Mouse (Mus musculus) lung, embryonic 14.5 days (tissue): Measurements from ENCODE around the gene Eef1a1. TPM values are rescaled to one million over a fixed set of nuclear protein-coding genes. Genes with fewer than 3 reads are reported as not detected.

ENCODE experiments used
- ATAC-seq: fragments of 200-750 bp; cut with Nextera tagmentation; 2 replicates; pipeline ENCODE4 v1.8.0; 2017; ENCODE audit warnings: mild to moderate bottlenecking, moderate TSS enrichment, moderate library complexity; ENCODE audit not compliant: insufficient read depth
- DNase-seq: peaks from one replicate; pipeline ENCODE4 v3.0.0-alpha.2; 2015
- H3K27ac ChIP-seq: fragments of 300-500 bp; sonication (generic); 2 replicates; pipeline ENCODE4 v1.5.1; 2014; ENCODE audit warnings: low read depth, mild to moderate bottlenecking, moderate library complexity
- H3K27me3 ChIP-seq: fragments of 300-500 bp; sonication (generic); 2 replicates; pipeline ENCODE4 v1.6.1; 2014; ENCODE audit warnings: low read length, control low read depth; ENCODE audit not compliant: insufficient read depth
- H3K36me3 ChIP-seq: fragments of 300-500 bp; sonication (generic); 2 replicates; pipeline ENCODE4 v1.6.1; 2014; ENCODE audit warnings: control low read depth; ENCODE audit not compliant: insufficient read depth
- H3K4me1 ChIP-seq: fragments of 300-500 bp; sonication (generic); 2 replicates; pipeline ENCODE4 v1.6.1; 2014; ENCODE audit warnings: antibody characterized with exemption, control low read depth; ENCODE audit not compliant: insufficient read depth
- H3K4me2 ChIP-seq: fragments of 300-500 bp; sonication (generic); 2 replicates; pipeline ENCODE4 v1.6.1; 2014; ENCODE audit warnings: mild to moderate bottlenecking
- H3K4me3 ChIP-seq: fragments of 300-500 bp; sonication (generic); 2 replicates; pipeline ENCODE4 v1.5.1; 2014; ENCODE audit warnings: low read depth, low read length
- H3K9ac ChIP-seq: fragments of 300-500 bp; sonication (generic); 2 replicates; pipeline ENCODE4 v1.6.1; 2014
- H3K9me3 ChIP-seq: fragments of 300-500 bp; sonication (generic); 2 replicates; pipeline ENCODE4 v1.6.1; 2016; ENCODE audit warnings: low read depth, low read length, control low read depth
- CTCF ChIP-seq: IDR thresholded peaks from 2 replicates; pipeline ENCODE4 v1.5.1; 2016; ENCODE audit warnings: antibody characterized with exemption, low read depth
- WGBS: fragments of 180-500 bp; shearing (Covaris S2); extraction: QIAGEN DNeasy Blood & Tissue Kit; methylation state at CpG from one replicate; pipeline ENCODE4 v1.1.7; 2014; 5-methylcytosine and 5-hydroxymethylcytosine counted together
- polyA plus RNA-seq: library from polyadenylated mRNA; unstranded; fragments of >200 nt; fragmentation: Nextera tagmentation; extraction: Ambion mirVana; gene quantifications from 2 replicates; pipeline ENCODE4 v1.2.1, GENCODE M21; 2014

Gene Eef1a1
- polyA plus RNA-seq, 1 experiment from 2014 or later = 5,431 TPM

DNA sequence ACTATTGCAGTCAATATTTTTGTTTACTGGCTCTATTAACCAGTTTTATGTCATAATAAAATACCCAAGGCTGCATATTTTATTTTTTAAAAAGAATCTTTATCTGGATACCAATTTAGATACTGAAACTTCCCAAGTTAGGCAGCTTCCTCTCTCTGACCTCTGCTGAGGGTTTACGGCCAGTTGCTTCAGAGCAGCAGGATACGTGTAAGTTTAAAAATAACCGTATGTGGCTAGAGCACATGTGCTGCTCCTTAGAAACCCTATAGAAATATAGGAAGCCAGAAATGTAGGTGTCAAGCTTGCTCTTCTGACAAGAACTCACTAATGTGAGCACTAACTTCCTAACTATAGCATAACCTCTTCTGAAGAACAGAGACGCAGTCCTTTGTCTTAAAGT, 25.6 kb downstream of the Eef1a1 start:
- Histone ChIP-seq H3K4me2 (no peak overlapping the region), H3K4me1 (no peaks in the 10 kb centered on the region), H3K27ac (no peak overlapping the region), H3K9ac (no peak overlapping the region), H3K27me3 (no peaks in the 10 kb centered on the region), H3K4me3 (no peak overlapping the region), H3K36me3 (peaks cover 74% of the 10 kb centered on the region), H3K9me3 (no peaks in the 10 kb centered on the region)
- no peak for DNase-seq
- no peak for TF ChIP-seq CTCF
- ATAC-seq = no peak
- WGBS = 89% methylated on average over 4 of the region's 4 CpGs

GRCm38 (mm10) chr9:78457026-78457425, 31.9 kb downstream of the Eef1a1 start:
- Histone ChIP-seq H3K4me3 (no peak overlapping the region), H3K36me3 (peaks cover 68% of the 10 kb centered on the region), H3K27me3 (no peaks in the 10 kb centered on the region), H3K4me2 (no peak overlapping the region), H3K4me1 (no peaks in the 10 kb centered on the region), H3K27ac (no peak overlapping the region), H3K9me3 (no peaks in the 10 kb centered on the region), H3K9ac (no peak overlapping the region)
- TF ChIP-seq CTCF = no peak
- ATAC-seq = no peak
- DNase-seq = no peak
- WGBS = 87% methylated on average over 8 of the region's 8 CpGs

- no peak for DNase-seq
- ATAC-seq = no peak
- TF ChIP-seq CTCF = no peak
- no peaks in the 10 kb centered on the region for H3K9me3 ChIP-seq
- no peaks in the 10 kb centered on the region for H3K27me3 ChIP-seq
- H3K9ac ChIP-seq = no peak overlapping the region
- H3K36me3 ChIP-seq = peaks cover 34% of the 10 kb centered on the region
- H3K4me1 ChIP-seq = peaks cover 6% of the 10 kb centered on the region
- no peak overlapping the region for H3K27ac ChIP-seq
- no peak overlapping the region for H3K4me3 ChIP-seq
- H3K4me2 ChIP-seq = no peak overlapping the region
- 71% methylated on average over 4 of the region's 4 CpGs for WGBS
Measured at GRCm38 (mm10) chr9:78451382-78451781, 37.6 kb downstream of the Eef1a1 start.

DNA sequence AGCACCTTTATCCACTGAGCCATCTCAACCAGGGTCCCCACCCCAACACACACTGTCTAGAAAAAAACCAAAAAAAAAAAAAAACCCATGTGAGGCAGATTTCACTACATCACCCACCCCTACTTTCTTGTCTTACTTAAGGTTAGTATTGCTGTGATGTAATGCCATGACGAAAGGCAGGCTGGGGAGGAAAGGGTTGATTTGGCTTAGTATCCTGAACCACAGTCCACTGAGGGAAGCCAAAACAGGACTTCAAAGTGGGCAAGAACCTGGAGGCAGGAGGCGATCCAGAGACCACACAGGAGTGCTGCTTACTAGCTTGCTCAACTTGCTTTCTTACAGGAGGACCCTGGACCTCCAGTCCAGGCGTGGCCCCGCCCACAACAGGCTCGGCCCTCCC, 38.5 kb downstream of the Eef1a1 start:
- 0 out of 2 replicates have a peak, but pooled peaks cover 5% of the 10 kb centered on the region for H3K27me3 ChIP-seq
- H3K9ac ChIP-seq = no peak overlapping the region
- ATAC-seq = no peak
- peaks cover 34% of the 10 kb centered on the region for H3K36me3 ChIP-seq
- no peak overlapping the region for H3K27ac ChIP-seq
- H3K9me3 ChIP-seq = no peaks in the 10 kb centered on the region
- H3K4me2 ChIP-seq = no peak overlapping the region
- no peak for TF ChIP-seq CTCF
- H3K4me1 ChIP-seq = peaks cover 6% of the 10 kb centered on the region
- H3K4me3 ChIP-seq = no peak overlapping the region
- no peak for DNase-seq
- 76% methylated on average over 5 of the region's 5 CpGs for WGBS

GRCm38 (mm10) chr9:78447973-78448873, 40.7 kb downstream of the Eef1a1 start, which contains the start of the genes Mto1 and Gm17324:
Gene Mto1 (plus strand): TSS chr9:78448208.
Gene Gm17324 (minus strand): TSS chr9:78448786.
- peaks cover 20% of the 10 kb centered on the region for H3K36me3 ChIP-seq

DNA sequence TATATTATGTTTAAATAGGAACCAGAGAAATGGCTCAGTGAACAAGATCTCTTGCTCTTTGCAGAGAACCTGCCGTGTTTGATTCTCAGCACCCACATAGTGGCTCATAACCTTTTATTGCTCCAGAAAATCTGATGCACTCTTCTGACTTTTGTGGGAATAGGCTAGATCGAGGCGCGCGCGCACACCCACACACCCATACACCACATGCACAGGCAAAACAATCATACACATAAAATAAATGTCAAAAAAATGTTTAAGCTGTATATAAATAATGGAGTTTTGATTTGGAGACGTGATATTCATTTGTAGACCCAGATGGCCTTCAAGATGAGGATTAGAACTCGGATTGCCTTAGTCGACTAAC, 41.4 kb downstream of the Eef1a1 start:
- Histone ChIP-seq H3K27me3 (peaks cover 30% of the 10 kb centered on the region), H3K9me3 (no peaks in the 10 kb centered on the region), H3K9ac (peak overlapping the region; percentile 91), H3K27ac (no peak overlapping the region), H3K4me1 (peaks cover 6% of the 10 kb centered on the region), H3K36me3 (peaks cover 14% of the 10 kb centered on the region), H3K4me2 (peak overlapping the region; percentile 80), H3K4me3 (peak overlapping the region; percentile 99)
- DNase-seq (no peak), ATAC-seq (peak; percentile 37; the same call in 1 of the 2 replicates)
- TF ChIP-seq CTCF = no peak
- 34% methylated on average over 9 of the region's 9 CpGs for WGBS

More at GRCm38 (mm10) chr9:78447973-78448873, 40.7 kb downstream of the Eef1a1 start, which contains the start of the genes Mto1 and Gm17324:
- H3K4me3 ChIP-seq = peak within 1 kb of the TSS; percentile 99
- TF ChIP-seq CTCF = 0 out of 2 replicates have a peak, but pooled peaks have one; percentile 3
- ATAC-seq (peak; percentile 94), DNase-seq (peak; percentile 97)
- no peaks in the 10 kb centered on the region for H3K9me3 ChIP-seq
- peak within 1 kb of the TSS; percentile 80 for H3K4me2 ChIP-seq
- peaks cover 6% of the 10 kb centered on the region for H3K4me1 ChIP-seq
- H3K9ac ChIP-seq = peak within 1 kb of the TSS; percentile 91
- under 1% methylated on average over 95 of the region's 96 CpGs for WGBS
- H3K27me3 ChIP-seq = peaks cover 24% of the 10 kb centered on the region
- H3K27ac ChIP-seq = peak within 1 kb of the TSS; percentile 92
